Mouse (Mus musculus): ENCODE data around the gene Foxd3.
"Not testable (repeated sequence)": the region's sequence is repeated elsewhere in the genome, so short reads cannot be mapped to it uniquely, and the experiment has no call there.

The Foxd3 gene

DNA sequence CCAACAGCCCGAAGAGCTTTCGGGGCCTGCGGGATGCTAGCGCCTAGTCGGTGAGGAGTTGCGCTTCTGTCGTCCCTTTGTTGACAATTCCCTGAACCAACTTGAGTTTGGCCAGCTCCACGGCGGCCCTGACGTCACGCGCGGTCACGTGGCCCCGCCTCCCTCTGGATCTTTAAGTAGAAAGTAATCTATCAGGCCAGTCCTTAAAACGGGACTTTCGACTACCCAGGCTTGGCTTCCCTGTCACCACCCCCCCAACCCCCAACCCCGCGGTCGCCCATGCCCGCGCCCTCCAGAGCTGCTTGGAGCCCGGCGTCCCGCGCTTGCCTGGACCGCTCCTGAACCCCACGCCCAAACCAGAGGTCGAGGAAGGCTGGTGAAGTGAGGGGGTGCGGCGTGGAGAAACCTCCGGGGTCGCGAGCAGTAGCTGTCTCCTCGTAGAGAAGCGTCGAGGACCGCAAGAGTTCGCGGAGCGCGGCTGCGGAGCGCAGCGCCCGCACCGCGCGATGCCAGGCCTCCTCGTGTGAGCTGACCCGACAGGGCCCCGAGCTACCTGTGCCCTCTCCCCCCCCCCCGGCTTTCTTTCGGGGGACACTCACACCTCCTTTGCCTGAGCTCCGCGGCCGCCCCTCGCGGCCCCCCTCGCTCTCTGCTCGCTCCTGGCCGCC lies at the start of gene Foxd3:
Foxd3 (plus strand) TSS at position 363 of the 668 bp plus-strand sequence.
- in situ Hi-C loops (cut with MboI, MseI), result no loop called here

- in situ Hi-C loops (cut with MboI, MseI), result no loop called here
Observed at GRCm38 (mm10) chr4:99612156-99612555, 43.9 kb upstream of the Foxd3 start.

- in situ Hi-C loops (cut with MboI, MseI), result no loop called here
Observed at GRCm38 (mm10) chr4:99612609-99613350, 43.3 kb upstream of the Foxd3 start.

GRCm38 (mm10) chr4:99626047-99626844 lies 29.9 kb upstream of the Foxd3 start:
- in situ Hi-C loops (cut with MboI, MseI), result no loop called here

GRCm38 (mm10) chr4:99627057-99627456 lies 29.0 kb upstream of the Foxd3 start:
- in situ Hi-C loops (cut with MboI, MseI), result no loop called here

DNA sequence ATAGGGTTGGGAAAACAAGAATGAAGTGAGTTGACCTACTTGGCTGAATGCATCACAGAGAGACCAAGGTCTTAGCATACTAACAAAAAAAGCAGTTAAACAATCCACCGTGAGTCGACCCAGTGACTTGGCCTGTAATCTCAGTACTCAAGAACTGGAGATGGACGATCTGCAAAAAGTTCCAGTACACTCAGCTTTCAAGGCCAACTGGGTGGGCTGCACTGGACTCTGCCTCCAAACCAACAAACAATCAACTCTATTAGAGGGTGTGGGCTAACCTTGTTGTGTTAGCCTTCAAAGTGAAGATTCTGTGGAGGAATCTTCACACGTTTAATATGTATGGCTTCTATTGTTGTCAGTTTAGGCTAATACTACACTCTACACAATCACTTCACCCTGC lies 20.1 kb upstream of the Foxd3 start:
- in situ Hi-C loops (cut with MboI, MseI), result no loop called here

DNA sequence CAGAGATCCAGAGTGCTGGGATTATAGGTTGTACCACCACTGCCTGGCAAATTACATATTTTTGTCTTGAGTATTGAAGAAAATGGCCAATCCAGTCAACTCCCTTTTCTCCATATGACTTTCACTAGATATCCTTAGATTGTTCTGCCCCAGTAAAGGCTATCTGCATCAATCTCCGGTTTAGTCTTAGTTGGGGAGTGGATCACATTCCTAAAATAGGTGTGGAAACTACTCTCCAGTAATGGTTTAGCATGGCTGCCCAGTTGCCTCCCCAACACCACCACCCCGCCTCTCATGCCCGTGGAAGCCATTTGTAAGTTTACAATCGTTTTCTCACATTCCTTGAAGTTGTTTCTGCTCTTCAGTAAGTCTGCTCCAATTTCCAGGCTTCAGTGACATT lies 19.4 kb upstream of the Foxd3 start:
- in situ Hi-C loops (cut with MboI, MseI), result no loop called here

- in situ Hi-C loops (cut with MboI, MseI), result not testable (repeated sequence)
Observed at GRCm38 (mm10) chr4:99640619-99641018, 15.5 kb upstream of the Foxd3 start.

- in situ Hi-C loops (cut with MboI, MseI), result no loop called here
Observed at GRCm38 (mm10) chr4:99641920-99642319, 14.2 kb upstream of the Foxd3 start.

DNA sequence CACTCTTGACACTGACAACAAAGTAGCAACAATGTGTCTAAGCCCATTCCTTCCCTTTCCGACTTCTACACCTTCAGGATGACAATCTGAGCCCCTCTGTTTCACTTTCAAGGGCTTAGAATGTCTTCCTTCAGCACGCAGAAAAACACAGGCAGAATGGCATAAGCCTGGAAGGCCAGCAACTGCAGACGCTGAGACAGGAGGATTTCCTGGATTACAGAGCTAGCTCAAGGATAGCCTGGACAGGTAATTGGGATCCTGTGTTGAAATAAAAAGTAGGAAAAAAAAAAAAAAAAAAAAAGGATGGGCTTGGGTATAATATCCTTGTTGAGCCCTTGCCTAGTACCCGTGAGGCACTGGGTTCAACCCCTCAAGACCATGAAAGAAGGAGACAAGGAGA lies 10.5 kb upstream of the Foxd3 start:
- in situ Hi-C loops (cut with MboI, MseI), result no loop called here

- in situ Hi-C loops (cut with MboI, MseI), result no loop called here
Observed at GRCm38 (mm10) chr4:99650088-99650944, 5.8 kb upstream of the Foxd3 start.

DNA sequence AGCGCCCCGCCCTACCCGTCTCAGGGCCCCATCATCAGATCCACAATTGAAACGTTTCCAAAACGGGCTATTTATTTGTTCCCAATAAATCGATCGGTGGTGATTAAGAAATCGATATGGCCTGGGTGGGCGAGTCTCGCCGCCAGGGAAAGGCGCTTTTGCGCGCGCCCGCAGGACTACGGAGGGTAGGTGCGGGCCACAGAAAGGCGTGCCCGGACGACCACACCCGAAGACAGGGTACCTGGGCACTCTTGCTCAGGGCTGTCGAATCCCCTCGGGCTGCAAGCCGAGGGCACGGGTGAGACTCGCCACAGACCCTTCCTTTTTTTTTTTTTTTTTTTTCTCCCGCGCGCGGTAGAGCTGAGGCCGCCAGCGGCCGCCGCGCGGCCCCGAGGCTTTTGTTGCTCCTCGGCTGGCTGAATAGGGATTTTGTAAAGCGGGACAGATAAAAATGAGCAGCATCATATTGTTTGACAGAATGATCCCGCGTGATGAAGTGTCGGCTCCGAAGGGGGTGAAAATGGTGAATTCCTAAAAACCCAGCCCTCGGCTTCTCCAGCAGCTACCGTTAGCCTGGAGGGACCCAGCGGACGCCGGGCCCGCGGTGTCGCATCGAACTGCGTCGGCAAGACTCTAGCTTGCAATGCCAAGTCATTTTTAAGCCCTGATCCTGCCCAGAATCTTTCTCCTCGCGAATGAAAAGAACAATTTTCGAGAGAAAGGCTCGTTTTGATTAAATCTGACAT lies 5.0 kb upstream of the Foxd3 start:
- in situ Hi-C loops (cut with MboI, MseI), result no loop called here

GRCm38 (mm10) chr4:99651823-99652450 lies 4.2 kb upstream of the Foxd3 start:
- in situ Hi-C loops (cut with MboI, MseI), result no loop called here

GRCm38 (mm10) chr4:99652576-99653210 lies 3.4 kb upstream of the Foxd3 start:
- in situ Hi-C loops (cut with MboI, MseI), result no loop called here

DNA sequence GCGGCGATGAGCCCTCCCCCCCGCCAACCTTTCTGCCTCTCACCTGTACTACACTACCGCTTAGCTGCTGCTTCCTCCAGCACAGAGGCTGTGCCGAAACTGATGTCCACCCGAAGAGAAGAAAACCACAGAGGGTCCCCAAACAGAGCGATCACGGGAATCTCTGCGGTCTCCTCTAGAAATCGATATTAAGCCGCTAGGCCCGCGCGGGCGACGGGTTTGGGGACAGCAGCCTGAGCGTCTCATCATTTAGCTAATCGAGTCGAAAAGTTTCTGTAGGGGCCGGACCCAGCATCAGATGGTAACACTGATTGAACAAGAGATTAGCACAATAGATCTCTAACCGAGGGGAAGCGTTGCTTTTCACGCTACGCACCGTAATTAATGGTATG lies 2.9 kb upstream of the Foxd3 start:
- in situ Hi-C loops (cut with MboI, MseI), result no loop called here

DNA sequence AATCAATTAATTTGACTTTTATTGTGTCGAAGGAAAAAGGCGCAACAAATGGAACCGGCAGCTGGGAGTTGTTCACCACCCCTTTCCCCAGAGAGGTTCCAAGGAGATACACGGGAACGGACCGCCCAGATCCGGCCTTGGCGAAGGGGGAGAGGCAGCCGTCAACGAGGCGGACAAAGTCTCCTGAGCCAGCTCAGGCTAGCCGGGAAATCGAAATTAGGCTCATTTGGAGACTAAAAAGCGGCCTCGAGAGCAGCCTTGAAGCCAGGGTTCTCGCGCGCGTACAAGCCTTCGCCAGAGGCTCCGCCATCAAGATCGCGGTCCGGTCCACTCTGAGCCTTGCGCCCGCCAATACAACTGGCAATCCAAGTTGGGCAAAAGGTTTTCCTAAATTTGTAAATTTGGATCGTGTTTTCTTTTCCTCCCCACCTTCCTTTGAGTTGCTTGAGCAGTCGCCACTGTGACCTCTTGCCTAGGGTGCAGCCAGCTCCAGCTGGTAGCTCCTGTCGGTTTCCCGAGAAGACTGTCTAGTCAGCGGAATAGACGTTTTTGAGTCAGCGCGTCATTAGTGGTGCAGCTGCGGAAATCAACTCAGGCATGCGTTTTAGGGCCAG lies 2.4 kb upstream of the Foxd3 start:
- in situ Hi-C loops (cut with MboI, MseI), result no loop called here

GRCm38 (mm10) chr4:99654621-99655296 lies 1.3 kb upstream of the Foxd3 start:
- in situ Hi-C loops (cut with MboI, MseI), result no loop called here

DNA sequence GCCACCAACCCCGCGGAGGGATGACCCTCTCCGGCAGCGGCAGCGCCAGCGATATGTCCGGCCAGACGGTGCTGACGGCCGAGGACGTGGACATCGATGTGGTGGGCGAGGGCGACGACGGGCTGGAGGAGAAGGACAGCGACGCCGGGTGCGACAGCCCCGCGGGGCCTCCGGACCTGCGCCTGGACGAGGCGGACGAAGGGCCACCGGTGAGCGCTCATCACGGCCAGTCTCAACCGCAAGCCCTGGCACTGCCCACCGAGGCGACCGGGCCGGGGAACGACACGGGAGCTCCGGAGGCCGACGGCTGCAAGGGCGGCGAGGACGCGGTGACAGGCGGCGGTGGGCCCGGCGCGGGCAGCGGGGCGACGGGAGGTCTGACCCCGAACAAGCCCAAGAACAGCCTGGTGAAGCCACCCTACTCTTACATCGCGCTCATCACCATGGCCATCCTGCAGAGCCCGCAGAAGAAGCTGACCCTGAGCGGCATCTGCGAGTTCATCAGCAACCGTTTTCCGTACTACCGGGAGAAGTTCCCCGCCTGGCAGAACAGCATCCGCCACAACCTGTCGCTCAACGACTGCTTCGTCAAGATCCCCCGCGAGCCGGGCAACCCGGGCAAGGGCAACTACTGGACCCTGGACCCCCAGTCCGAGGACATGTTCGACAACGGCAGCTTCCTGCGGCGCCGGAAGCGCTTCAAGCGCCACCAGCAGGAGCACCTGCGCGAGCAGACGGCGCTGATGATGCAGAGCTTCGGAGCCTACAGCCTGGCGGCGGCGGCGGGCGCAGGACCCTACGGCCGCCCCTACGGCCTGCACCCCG lies 718 bp downstream of the Foxd3 start:
- in situ Hi-C loops (cut with MboI, MseI), result no loop called here
